Mouse (Mus musculus): ENCODE results near the gene B9d1.

Gene B9d1

GRCm38 (mm10) chr11:61504713-61505257, at the start of gene B9d1:
TSS of gene B9d1 (plus strand) at chr11:61505144.
- under 1% methylated on average over 39 of the region's 39 CpGs for WGBS

GRCm38 (mm10) chr11:61464071-61464470, 40.9 kb upstream of the B9d1 start:
- 57% methylated on average over 2 of the region's 2 CpGs for WGBS

DNA sequence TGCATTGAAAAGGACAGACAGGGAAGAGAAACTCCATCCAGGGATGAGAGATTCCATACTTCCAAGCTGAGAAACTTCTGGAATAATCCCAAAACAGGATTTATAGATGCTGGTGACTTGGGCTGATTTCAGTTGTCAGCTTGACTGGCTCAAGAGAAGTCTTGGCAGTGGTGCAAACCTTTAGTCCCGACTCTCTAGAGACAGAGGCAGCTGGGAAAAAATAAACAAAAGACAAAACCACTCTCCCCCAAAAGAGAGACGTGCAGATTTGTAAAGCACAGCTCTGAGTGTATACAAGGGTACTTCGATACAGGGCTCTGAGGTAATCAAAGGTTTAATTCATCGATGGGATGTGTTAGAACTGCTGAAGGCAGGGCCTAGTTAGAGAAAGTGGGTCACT, 39.5 kb upstream of the B9d1 start:
- WGBS: 51% methylated on average over 4 of the region's 4 CpGs

DNA sequence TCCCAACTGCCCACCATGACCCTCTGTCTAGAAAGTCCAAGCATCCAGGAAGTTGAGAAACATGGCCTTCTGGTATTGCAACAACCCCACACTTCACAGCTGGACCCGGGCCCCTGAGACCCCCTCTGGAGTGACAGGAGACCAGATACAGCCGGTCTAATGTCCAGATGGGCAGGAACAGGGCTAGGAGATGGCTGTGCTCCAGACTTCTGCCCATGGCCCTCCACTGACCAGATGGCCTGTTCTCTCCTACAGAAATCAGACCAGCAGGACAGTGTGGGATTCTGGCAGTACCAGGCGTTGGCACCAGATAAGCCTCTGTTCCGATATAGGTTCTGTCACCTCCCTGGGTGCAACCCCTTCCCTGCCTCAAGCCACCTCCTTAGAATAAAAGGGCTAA, 36.4 kb upstream of the B9d1 start:
- WGBS: 69% methylated on average over 4 of the region's 4 CpGs

- WGBS: 80% methylated on average over 7 of the region's 7 CpGs
Observed at GRCm38 (mm10) chr11:61469317-61469917, 35.5 kb upstream of the B9d1 start.

DNA sequence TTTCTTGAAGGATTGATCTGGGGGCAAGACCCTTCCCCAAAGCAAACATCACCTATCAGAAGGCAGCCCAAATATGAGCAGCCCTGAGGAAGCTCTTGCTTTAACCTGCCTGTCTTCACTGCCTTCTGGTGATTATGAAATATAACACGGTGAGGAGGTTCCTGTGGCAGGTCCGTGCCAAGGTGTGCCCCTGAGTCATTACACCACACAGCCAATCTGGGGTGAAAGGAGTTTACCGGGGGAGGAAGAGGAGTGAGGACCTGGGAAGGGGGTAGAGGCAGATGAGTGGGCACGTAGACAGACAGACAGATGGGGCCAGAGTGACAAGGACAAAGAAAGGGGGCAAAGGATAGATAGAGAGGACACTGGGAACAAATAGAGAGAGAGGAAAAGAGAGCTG, 31.3 kb upstream of the B9d1 start:
- 73% methylated on average over 4 of the region's 4 CpGs for WGBS

DNA sequence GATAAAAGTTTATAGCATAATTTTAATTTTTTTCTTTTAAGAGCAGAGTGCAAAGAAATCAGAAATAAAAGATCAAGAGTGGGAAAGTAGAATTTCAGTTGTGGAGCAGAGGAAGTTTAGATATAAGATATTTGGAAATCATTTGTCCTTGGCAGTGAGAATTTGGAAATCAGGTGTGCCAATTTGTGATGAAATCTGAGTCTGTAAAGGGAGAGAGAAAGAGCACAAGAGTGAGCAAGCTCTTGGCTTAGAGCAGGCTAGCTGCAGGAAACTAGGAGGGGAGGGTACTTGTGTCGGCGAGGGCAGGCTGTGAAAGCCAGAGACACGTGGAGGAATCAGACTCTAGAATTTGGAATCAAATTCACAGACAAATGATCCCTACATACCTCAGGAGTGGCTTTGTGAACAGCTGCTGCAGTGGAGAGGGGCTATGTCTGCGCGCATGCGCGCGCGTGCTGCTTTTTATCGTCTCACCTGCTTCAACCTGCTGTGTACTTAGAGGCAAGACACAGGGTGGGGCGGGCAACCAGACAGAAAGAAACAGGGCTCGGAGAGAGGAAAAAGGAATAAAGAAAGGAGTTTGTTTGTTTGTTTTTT, 28.1 kb upstream of the B9d1 start:
- WGBS: 49% methylated on average over 12 of the region's 12 CpGs

- WGBS: 65% methylated on average over 17 of the region's 17 CpGs
Observed at GRCm38 (mm10) chr11:61477566-61478508, 27.1 kb upstream of the B9d1 start.

- 95% methylated on average over 4 of the region's 4 CpGs for WGBS
Observed at GRCm38 (mm10) chr11:61478788-61479187, 26.2 kb upstream of the B9d1 start.

GRCm38 (mm10) chr11:61481239-61482090, 23.5 kb upstream of the B9d1 start:
- WGBS: 80% methylated on average over 9 of the region's 9 CpGs

DNA sequence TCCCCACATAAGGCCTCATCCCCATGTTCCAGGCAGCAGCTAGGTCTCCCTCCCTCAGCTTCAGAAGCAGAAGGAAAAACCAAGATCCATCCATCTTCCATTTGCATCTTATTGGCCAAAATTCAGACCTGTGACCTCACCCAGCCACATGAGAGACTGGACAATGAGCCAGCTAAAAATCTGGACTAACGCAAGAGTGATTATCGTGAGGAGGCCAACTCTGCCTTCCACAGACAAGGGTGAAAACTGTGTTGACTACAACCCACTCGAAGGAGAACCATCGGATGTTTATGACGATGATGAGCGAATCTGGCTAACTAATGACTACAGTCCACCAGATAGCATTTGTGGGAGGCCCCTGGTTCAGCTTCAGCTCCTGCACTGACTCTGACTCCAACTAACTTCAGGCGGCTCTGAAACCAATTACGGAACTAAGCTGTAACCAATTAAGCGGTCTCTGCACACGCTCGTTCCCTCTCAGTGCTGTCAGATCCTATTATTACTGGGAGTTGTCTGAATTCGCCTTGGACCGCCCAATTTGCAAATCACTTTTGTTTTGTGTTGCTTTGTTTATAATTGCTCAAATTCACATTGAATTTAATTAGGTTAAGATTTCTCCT, 21.6 kb upstream of the B9d1 start:
- 88% methylated on average over 13 of the region's 13 CpGs for WGBS

GRCm38 (mm10) chr11:61484256-61484612, 20.7 kb upstream of the B9d1 start:
- 43% methylated on average over 10 of the region's 10 CpGs for WGBS

GRCm38 (mm10) chr11:61484613-61485540, 20.1 kb upstream of the B9d1 start, which contains the start of gene Mfap4:
TSS of gene Mfap4 (plus strand) at chr11:61485431.
- WGBS: 30% methylated on average over 20 of the region's 20 CpGs

DNA sequence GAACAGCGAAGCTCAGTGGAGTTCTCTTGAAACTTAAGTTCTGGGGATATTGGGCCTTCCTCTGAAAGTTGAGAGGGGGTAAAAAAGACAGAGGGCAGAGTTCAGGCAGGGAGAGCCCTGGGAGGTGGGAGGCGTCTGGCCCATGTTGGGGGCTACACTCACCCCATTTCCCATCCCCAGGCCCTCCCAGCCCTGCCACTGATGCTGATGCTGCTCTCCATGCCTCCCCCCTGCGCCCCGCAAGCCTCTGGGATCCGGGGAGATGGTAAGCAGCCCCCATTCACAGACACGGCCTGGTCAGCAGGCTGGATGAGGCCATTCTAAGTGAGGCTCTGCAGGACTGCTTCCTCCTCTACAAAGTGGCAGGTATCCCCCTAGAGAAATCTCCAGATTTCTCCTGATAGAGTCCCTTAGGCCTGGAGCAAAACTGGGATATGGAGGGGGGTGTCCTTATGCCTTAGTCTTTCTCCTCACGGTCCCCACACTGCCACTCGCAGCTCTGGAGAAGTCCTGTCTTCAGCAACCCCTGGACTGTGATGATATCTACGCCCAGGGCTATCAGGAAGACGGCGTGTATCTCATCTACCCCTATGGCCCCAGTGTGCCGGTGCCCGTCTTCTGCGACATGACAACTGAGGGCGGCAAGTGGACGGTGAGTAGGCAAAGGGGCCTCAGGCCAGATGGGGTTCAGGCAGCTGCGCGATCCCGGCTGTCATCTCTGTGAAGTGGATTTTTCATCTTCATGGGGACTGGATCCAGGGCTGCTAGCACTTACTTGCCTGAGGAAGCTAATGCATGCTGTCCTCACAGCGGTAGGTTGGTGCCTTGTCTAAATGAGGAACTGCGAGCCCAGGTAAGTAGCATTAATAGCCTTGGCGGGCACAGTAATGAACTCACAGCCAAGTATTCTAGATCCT, 19.1 kb upstream of the B9d1 start:
- 87% methylated on average over 22 of the region's 22 CpGs for WGBS

- WGBS: 90% methylated on average over 14 of the region's 14 CpGs
Observed at GRCm38 (mm10) chr11:61486458-61487219, 18.3 kb upstream of the B9d1 start.

- WGBS: 32% methylated on average over 2 of the region's 2 CpGs
Observed at GRCm38 (mm10) chr11:61487401-61487800, 17.5 kb upstream of the B9d1 start.

DNA sequence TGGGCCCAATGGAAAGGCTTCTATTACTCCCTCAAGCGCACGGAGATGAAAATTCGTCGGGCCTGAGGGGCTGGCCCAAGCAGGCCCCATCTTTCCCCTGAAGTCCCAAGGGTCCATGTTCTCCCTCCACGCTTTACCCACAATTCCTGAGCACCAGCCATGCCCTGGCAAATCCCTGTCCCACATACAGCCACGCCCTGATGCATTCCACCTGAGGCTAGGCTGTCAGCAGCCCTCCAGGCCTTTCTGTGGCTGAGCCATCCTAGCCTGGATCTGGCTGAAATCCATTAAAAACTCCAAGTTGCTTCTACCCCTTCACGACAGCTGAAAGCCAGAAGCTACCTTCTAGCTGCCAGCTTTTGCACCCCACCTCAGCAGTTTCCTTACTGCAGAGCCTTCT, 17.0 kb upstream of the B9d1 start:
- WGBS: 86% methylated on average over 7 of the region's 7 CpGs

DNA sequence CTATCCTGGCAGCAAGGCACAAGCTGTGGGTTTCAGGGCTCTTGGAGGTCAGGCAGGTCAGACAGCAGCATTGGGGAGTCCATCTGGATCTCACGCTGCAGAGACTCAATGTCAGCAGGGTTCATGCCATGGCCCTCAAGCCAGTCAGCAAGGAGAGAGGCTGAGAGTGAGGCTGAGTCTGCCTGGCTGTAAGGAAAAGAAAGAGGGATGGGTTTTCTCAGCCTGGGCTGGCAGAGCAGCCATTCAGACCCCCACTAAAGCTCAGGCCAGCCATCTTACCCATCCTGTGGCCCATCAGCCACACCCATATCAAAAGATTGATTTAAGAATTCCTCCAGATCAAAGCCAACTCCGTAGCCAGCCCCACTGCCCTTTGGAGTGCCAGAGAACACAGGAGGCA, 15.9 kb upstream of the B9d1 start:
- 93% methylated on average over 2 of the region's 2 CpGs for WGBS
